Mouse (Mus musculus) lung, adult 2 months (tissue): ENCODE data around the gene Ptger4.

ENCODE experiments used
- CTCF ChIP-seq: fragments of 200-500 bp; IDR thresholded peaks from 2 replicates; pipeline ENCODE4 v1.5.1; 2011; ENCODE audit warnings: mild to moderate bottlenecking, low read length, control low read depth; ENCODE audit not compliant: insufficient read depth
- POLR2A ChIP-seq: fragments of 200-500 bp; IDR thresholded peaks from 2 replicates; pipeline ENCODE4 v1.6.1; 2011; ENCODE audit warnings: low read depth, mild to moderate bottlenecking, control low read depth, low read length, borderline replicate concordance; ENCODE audit errors: extremely low read depth

GRCm38 (mm10) chr15:5187116-5187515 is 56.9 kb downstream of the Ptger4 start:
- TF ChIP-seq POLR2A (no peak), CTCF (no peak)
